Mouse (Mus musculus): ENCODE measurements around the gene Rnf44.

Rnf44 gene

DNA sequence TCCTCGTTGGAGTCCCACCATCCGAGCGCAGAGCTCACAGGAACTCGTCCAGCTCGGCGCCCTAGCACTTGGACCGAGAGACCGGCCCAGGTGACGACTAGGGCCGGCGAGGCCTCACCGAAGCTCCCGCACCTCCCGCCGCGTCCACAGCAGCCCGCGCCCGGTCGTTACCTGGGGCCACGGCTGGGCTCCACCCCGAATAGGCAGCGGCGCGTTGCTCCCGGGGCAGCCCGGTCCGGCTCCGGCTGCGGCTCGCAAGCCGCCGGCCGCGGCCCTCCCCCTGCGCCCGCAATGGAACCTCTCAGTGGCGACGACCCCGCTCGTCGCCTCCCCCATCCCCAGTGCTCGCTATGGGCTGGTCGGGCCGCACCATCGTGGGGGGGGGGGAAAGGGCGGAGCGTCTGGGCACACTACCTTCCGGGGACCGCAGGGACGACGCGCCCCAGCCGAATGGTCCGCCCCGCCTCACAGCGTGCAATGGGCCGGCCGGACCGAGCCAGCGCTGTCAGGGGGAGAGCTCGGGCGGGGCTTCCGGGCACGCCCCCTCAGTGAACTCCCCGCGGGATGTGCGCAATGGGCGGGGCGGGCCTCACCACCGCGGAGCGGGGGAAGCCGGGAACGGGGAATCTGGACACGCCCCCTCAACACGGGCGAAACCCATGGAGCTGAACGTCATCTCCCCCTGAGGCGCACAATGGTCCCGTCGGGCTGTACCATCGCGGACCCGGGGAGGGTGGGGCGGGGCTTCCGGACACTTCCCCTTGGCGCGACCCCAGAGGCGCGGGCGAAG, at the start of gene Rnf44:
TSS of gene Rnf44 (minus strand) at position 350 of the 790 bp plus-strand sequence.
- ChIA-PET CTCF (interaction anchor here in 2 of 4 experiments (0.5 to 1.5 kb wide), 7 partner anchors 23 to 572 kb away, joined by 3 to 5 read pairs (median 3); no protein-coding TSS in a partner anchor), POLR2A (interaction anchor here in 3 of 4 experiments (0.5 to 2.5 kb wide), 42 partner anchors 9 to 496 kb away, joined by 3 to 13 read pairs (median 3); partner anchors contain the start of genes 4833439L19Rik (in 1 of the 3), Higd2a (in 1 of the 3), Nop16 (in 1 of the 3) and Sncb (in 1 of the 3))

DNA sequence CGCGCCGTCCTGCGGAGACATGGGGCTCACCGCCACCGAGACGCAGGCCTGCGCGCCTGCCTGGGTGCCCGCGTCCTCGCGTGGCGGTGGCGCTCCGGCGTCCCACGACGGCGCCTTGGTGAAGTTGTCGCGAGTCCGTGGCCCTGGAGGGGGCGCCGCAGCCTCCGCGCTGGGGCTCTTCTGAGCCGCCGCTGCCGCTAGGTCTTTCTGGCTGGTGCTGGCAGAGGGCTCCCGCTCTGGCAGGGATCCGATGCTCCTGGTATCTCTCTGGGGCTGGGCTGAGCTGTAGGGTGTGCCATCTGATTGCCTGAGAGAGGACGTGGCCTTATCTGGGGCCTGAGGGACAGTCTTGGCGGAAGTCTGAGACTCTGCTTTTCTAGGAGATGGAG, 44.5 kb upstream of the Rnf44 start:
- CTCF ChIA-PET = interaction anchor here (0.6 to 1.5 kb wide), 5 partner anchors 21 to 56 kb away, joined by 3 to 5 read pairs (median 3); partner anchors contain the start of gene Sncb (in 1 of the 4)
- POLR2A ChIA-PET = interaction anchor here in 2 of 4 experiments (1.2 to 1.8 kb wide), 4 partner anchors 11 to 451 kb away, joined by 3 to 5 read pairs (median 4); partner anchors contain the start of gene Rnf44 (in 1 of the 2)

DNA sequence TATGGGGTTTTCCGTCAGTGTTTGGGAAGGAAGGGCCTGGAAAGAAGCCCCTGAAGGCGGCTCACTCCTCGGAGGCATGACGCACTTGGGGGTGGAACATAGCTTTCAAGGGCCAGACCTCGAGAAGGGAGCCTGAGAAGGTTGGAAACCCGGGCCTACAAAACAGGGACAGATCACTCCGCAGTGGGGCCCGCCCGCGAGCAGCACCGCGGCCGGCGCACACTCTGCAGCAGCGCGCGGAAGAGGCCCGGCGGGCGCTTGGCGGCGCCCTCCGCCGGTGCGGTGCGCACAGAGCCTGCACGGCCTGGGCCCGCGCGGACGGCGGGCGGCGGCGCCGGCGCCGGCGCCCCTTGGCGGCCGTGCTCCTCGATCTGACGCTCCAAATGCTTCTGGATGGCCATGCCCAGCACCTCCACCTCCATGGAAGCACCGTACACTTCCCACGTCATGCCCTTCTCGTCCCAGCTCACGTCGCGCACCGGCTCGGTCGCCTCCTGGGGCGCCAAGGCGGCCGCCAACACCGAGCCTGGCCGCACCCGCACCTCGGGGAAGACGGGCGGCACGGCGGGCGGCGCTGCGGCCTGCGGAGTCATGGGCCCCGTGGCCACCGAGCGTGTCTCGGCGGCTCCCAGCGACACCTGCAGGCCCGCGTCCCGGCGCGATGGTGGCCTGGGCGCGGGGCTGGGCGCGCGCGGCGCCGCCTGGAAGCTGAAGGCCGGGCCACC, 43.9 kb upstream of the Rnf44 start:
- ChIA-PET POLR2A (interaction anchor here in 2 of 4 experiments (0.9 to 1.8 kb wide), 9 partner anchors 10 to 452 kb away, joined by 3 to 5 read pairs (median 3); partner anchors contain the start of gene Rnf44 (in 1 of the 2)), CTCF (interaction anchor here (0.6 to 1.5 kb wide), 5 partner anchors 20 to 56 kb away, joined by 3 to 5 read pairs (median 3); partner anchors contain the start of gene Sncb (in 1 of the 4))

DNA sequence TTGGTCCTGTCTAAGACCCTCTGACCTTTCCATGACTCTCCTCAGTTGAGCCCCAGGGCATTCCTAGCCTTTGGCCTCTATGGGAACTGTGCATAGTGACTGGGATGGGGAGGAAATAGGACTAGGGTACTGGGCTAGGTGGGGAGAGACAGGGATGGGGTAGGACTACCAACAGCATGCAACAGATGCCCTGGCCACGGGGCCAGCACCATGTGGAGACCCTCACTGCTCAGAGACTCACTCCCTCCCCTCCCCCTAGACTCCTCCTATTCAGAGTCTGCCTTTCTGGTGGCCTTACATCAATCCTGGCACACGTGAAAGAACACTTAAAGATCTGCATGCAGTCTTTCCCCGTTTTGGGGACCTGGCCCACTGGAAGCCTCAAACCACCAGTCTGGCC, 43.2 kb upstream of the Rnf44 start:
- CTCF ChIA-PET = no interaction called here

DNA sequence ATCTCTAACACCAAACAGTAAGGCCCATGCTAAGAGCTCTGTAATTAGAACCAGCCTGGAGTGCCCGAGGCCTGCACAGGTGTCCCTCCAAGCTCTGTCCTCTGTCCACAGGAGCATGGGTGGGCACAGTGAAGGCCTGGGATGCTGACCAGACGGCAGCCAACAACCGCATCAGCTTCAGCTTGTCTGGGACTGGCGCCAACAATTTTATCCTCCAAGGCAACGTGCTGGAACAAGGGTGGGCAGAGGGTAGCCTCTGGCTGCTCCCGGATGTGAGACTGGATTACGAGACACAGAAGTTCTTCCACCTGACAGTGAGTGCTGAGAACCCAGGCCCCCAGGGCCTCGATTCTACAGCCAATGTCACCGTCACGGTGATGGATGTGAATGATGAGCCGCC, 32.4 kb upstream of the Rnf44 start:
- POLR2A ChIA-PET = interaction anchor here in 2 of 4 experiments (1.1 to 1.2 kb wide), 2 partner anchors 11 to 27 kb away, joined by 3 to 4 read pairs; no protein-coding TSS in a partner anchor

More for the DNA sequence above, 43.2 kb upstream of the Rnf44 start:
- POLR2A ChIA-PET = interaction anchor here in 2 of 4 experiments (0.9 to 1.8 kb wide), 6 partner anchors 9 to 54 kb away, joined by 3 to 5 read pairs (median 4); no protein-coding TSS in a partner anchor

DNA sequence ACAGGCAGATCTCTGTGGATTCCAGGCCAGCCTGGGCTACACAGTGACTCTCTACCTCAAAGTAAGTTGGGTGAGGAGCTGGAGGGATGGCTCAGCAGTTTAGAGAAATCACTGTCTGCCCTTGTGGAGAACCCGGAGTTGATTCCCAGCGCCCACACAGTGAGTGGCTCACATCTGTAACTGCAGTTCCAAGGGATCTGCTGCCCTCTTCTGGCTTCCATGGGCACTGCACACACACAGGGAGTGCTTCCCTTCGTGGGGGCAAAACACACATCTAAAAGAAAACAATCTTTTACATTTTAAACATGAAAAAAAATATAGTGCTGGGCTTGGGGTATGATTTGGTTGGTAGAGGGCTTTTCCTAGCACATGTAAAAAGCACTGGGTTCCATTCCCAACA, 29.4 kb upstream of the Rnf44 start:
- ChIA-PET POLR2A (interaction anchor here in 2 of 4 experiments (0.6 to 1.5 kb wide), 4 partner anchors 11 to 251 kb away, joined by 3 to 5 read pairs (median 4); partner anchors contain the start of gene Rnf44 (in 1 of the 2)), CTCF (no interaction called here)

More for the DNA sequence above, 32.4 kb upstream of the Rnf44 start:
- CTCF ChIA-PET = no interaction called here

DNA sequence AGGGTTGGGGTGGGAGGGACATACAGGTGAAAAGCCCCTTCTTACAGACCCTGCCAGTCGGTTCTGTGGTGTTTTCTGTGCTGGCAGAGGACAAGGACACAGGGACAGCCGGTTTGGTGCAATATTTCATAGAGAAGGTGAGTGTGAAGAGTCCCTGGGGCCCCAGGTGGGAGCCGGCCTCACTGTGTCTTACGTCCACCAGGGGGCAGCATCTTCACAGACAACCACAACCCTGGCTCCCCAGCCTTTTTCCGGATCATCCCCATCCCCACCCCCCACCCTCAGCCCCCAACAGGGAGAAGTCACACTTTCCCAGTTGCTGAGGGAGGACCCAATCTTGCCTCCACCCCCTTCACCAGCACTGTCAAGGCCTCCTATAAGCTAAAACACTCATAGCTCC, 23.2 kb upstream of the Rnf44 start:
- POLR2A ChIA-PET = interaction anchor here in 2 of 4 experiments (0.6 to 1.4 kb wide), 7 partner anchors 15 to 533 kb away, joined by 3 to 6 read pairs (median 3); no protein-coding TSS in a partner anchor
- CTCF ChIA-PET = interaction anchor here (0.6 to 1.9 kb wide), 43 partner anchors 8 to 1724 kb away, joined by 3 to 16 read pairs (median 4); partner anchors contain the start of genes Cdhr2 (in 1 of the 4), Gprin1 (in 1 of the 4), Higd2a (in 1 of the 4) and Rnf44 (in 1 of the 4)

DNA sequence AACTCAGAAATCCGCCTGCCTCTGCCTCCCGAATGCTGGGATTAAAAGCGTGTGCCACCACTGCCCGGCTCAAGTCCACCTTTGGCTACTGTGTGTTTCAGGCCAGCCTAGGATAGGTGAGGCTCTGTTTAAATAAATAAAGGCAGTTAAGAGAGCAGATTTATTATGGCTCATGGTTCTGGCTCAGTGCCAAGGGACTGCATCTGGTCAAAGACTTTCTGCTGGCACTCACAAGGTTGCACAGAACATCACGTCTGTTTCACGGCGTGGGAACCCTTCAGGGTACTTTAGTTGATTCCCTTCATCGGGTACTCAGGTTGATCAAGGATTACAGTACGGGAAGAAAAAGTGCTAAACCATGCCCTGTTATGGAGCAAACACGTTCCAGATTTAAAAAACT, 21.3 kb upstream of the Rnf44 start:
- CTCF ChIA-PET = no interaction called here
- POLR2A ChIA-PET = no interaction called here

DNA sequence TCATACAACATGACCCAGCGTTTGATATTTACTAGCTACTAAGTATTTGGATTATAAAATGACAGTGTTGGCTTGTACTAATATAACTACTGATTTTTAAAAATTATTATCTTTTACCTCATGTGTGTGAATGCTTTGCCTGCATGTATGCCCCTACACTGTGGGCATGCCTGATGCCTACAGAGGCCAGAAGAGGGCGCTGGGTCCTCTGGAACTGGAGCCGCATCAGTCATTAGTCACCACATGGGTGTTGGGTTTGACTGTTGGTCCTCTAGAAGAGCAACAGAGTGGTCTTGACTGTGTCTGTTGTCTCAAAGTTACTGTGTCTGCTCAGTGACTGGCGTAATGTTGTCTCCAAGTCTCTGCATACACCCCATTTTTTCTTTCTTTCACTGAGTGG, 20.7 kb upstream of the Rnf44 start:
- CTCF ChIA-PET = no interaction called here

DNA sequence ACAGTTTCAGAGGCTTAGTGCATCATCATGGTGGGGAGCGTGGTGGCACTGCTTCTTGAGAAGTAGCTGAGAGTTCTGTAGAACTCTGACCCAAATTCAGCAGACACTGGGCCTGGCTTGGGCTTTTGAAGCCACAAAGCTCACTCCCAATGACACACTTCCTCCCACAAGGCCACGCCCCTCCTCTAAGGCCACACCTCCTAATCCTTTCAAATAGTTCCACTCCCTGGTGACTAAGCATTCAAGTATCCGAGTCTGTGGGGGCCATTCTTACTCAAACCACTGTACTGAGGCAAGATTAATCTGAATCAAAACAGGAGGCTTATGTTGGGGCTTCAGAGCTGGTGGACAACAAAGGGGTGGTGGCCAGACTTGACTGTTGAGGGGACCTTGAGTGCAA, 17.2 kb upstream of the Rnf44 start:
- POLR2A ChIA-PET = interaction anchor here in 2 of 4 experiments (0.9 to 1.7 kb wide), 3 partner anchors 23 to 118 kb away, joined by 3 to 4 read pairs (median 4); no protein-coding TSS in a partner anchor

More for the DNA sequence above, 20.7 kb upstream of the Rnf44 start:
- POLR2A ChIA-PET = no interaction called here

DNA sequence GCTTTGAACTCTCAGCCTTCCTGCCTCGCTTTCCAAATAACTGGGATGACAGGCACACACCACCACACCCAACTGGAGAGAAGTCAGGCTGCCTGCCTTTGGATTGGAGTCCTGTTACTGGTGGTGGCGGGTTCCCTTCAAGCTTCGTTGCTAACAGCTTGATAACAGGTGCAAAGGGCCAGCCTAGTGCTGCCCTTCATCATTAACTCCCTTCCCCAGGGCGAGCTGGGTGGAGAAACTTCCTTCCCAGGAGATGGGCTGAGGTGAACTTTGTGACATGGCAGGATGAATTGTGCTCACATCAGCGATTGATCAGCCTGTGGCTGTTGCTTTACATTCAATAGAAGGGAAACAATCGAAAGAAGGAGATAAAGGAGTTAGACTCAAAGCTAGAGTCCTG, 11.2 kb upstream of the Rnf44 start:
- ChIA-PET POLR2A (interaction anchor here in 2 of 4 experiments (0.8 to 1.4 kb wide), 6 partner anchors 9 to 20 kb away, joined by 3 to 4 read pairs (median 4); partner anchors contain the start of gene Rnf44 (in 1 of the 2)), CTCF (no interaction called here)

More for the DNA sequence above, 17.2 kb upstream of the Rnf44 start:
- CTCF ChIA-PET = interaction anchor here in 1 of 4 experiments (1.4 kb wide), 1 partner anchor 89 kb away, joined by 3 read pairs; no protein-coding TSS in a partner anchor

DNA sequence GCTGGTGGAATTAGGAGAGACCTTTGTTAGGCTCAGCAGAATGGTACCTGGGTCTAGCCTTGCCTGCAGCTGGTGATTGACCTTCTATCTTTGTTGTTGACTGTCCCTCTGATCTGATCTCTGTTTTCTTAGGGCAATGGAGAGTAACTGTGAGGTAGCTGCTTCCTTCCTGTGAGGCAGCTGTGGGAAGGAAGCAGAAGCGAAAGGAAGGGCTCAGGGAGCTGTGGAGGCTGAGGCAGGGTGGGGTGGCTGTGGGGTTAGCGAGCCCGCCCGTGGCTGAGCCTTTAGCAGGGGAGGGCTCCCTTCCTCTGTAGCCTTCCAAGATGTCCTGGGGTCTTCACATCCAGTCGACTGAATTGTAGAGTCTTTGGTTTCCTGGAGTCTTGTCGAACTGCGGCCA, 8.8 kb upstream of the Rnf44 start:
- ChIA-PET CTCF (no interaction called here), POLR2A (interaction anchor here in 3 of 4 experiments (0.8 to 1.7 kb wide), 6 partner anchors 9 to 1449 kb away, joined by 3 to 8 read pairs (median 4); partner anchors contain the start of gene Rnf44 (in 2 of the 3))

DNA sequence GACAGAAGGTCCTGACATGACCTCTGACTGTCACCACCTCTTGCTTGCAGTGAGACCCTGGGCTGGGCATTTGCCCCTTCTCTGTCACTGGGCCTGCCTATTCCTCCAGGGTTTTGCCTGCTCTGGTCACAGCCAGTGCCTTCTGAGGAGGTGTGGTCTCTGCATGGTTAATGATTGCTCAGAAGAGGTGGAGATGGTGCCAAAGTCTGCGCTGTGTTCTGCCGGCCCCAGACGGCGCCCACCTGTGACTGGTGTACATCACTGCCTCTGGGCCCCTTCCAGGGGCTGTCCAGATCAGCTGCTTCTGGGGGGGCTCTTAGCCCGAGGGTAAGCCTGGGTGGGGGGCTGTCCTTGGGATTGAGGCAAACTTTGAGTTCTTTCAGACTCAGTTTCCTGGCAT, 7.5 kb upstream of the Rnf44 start, which contains the start of gene Cdhr2:
TSS of gene Cdhr2 (plus strand) at position 219 of the 400 bp plus-strand sequence.
- ChIA-PET POLR2A (interaction anchor here in 2 of 4 experiments (0.7 to 1.5 kb wide), 2 partner anchors 8 to 13 kb away, joined by 3 read pairs; no protein-coding TSS in a partner anchor), CTCF (interaction anchor here in 3 of 4 experiments (0.5 to 0.7 kb wide), 4 partner anchors 16 to 748 kb away, joined by 3 to 6 read pairs (median 4); no protein-coding TSS in a partner anchor)

DNA sequence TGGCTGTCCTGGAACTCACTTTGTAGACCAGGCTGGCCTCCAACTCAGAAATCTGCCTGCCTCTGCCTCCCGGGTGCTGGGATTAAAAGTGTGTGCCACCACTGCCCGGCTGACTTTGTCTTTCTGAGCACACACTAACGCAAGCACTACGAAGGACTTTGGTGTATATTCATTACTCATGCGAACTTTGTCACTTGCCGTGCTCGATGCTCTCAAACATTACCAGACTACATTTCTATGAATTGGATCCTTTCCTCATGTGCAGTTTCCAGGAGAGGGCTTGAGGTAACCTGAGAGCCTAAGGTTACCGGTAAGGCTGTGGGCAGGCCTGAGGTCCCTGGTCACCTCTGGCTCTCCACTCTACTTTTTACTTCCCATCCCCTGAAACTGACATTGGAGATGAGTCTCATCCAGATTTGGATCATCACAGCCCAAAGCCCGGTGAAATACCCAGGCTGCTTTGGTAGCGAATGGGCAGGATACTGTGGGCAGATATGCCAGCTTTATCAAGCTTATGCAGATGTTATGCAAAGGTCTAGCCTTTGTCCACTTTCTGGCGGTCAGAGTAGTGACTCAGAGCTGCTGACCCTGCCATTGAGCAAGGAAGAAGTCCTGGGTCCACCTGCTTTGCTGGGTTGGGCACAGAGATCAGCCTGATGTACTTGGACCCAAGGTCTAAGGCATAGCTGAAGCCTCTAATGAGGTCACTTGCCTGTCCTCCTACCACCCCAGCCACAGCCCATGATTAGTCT, 1.9 kb upstream of the Rnf44 start:
- CTCF ChIA-PET = no interaction called here
- POLR2A ChIA-PET = interaction anchor here in 2 of 4 experiments (1.0 to 1.4 kb wide), 3 partner anchors 9 to 495 kb away, joined by 3 to 4 read pairs (median 3); no protein-coding TSS in a partner anchor

DNA sequence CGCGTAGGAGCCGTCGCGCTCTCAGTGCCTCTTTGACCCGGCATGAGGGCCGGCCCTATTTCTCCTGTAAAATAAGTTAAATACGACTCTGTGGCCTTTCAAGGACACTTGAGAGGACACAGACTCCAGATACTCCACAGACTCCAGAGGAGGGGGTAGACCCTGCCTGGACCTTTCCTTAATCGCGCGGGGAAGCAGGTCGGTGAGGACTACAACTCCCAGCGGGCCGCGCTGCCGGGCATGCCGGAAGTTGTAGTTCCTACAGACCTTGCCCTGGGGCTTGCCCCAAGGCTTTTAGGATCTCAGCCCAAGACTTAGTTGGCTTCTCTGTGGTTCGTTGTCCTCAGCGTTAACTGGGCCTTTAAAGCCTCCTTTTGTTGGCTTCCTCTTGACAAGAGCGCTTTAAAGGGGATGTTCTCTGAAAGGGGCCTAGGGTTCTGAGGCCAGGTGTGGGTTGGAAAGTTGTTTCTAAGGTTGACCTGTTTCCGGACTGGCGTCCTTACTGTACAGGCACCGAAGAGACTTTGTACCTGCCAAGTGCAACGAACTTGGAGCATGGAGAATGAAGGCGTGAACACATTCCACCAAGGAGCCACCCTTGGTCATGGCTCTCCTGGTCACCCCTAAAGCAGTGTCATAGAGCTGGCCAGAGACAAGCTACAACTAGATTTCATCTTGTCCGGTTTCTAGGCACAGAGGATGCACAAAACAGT, 797 bp upstream of the Rnf44 start:
- ChIA-PET POLR2A (interaction anchor here in 3 of 4 experiments (0.5 to 2.5 kb wide), 38 partner anchors 8 to 496 kb away, joined by 3 to 13 read pairs (median 3); partner anchors contain the start of genes 4833439L19Rik (in 1 of the 3), Higd2a (in 1 of the 3), Nop16 (in 1 of the 3) and Sncb (in 1 of the 3)), CTCF (interaction anchor here in 2 of 4 experiments (0.7 to 1.5 kb wide), 4 partner anchors 23 to 64 kb away, joined by 3 to 5 read pairs (median 4); no protein-coding TSS in a partner anchor)

Measured in embryonic stem cell, embryonic (primary cell).